ENCODE assay signal across 14 mouse cellular contexts in genomic region chr11:103403776-103404175, GRCm38 (mm10). TPM values are rescaled to one million over a fixed set of nuclear protein-coding genes. Genes with fewer than 3 reads are reported as not detected.
A peak's percentile ranks its signal among the peaks of the same experiment; 100 is the strongest.
DNase-seq lines count a peak whose midpoint lies in the region; ATAC-seq and TF ChIP-seq lines count a peak whose summit lies in the region.
"Had no signal": no experiment of that assay in that cellular context is flagged by ENCODE, and none has a peak within 500 bp of the region (broad histone marks: within the 10 kb centered on the region; RNA-seq: fewer than 3 reads in every experiment).

No protein-coding gene starts in this region.

- peaks cover 22% of the 10 kb centered on the region; the same call in 1 of the 2 replicates for H3K36me3 ChIP-seq in kidney, embryonic 15.5 days
- peaks cover 14% of the 10 kb centered on the region for H3K36me3 ChIP-seq in ES-E14 (ENCODE audit: control insufficient read depth, insufficient read depth, low read length, poor library complexity, severe bottlenecking)

- H3K27me3 ChIP-seq in kidney, embryonic 15.5 days = no peaks in the 10 kb centered on the region
- H3K27me3 ChIP-seq: hindbrain, embryonic 15.5 days; limb, embryonic 12.5 days; neural tube, embryonic 13.5 days had no signal

- H3K4me2 ChIP-seq in kidney, embryonic 15.5 days = no peak overlapping the region
- H3K4me2 ChIP-seq: hindbrain, embryonic 15.5 days; limb, embryonic 12.5 days; neural tube, embryonic 13.5 days had no signal

- ATAC-seq in kidney, embryonic 15.5 days (replicated peaks; ENCODE audit: low FRiP score) = no peak
- ATAC-seq: lung, postnatal 0 days had no signal

- no peaks in the 10 kb centered on the region for H3K9me3 ChIP-seq in kidney, embryonic 15.5 days (replicated peaks)
- no peaks in the 10 kb centered on the region for H3K9me3 ChIP-seq in ES-E14 (ENCODE audit: control insufficient read depth, insufficient read depth, low read depth, low read length)
- H3K9me3 ChIP-seq: hindbrain, embryonic 15.5 days; limb, embryonic 12.5 days; neural tube, embryonic 13.5 days had no signal

- in situ Hi-C loops in ES-E14 (cut with MboI; ENCODE audit: low sequenced_read_pairs in 2 of 2, unreplicated experiment in 2 of 2) = no loop called here

- H3K4me1 ChIP-seq in kidney, embryonic 15.5 days = no peaks in the 10 kb centered on the region
- H3K4me1 ChIP-seq in ES-E14 (ENCODE audit: control insufficient read depth in 2 of 2, insufficient read depth in 2 of 2, low read length in 2 of 2, poor library complexity in 1 of 2) = peaks cover 11 to 16% of the 10 kb centered on the region in 2 experiments
- H3K4me1 ChIP-seq: hindbrain, embryonic 15.5 days; limb, embryonic 12.5 days had no signal

- WGBS in kidney, embryonic 15.5 days = 61% methylated on average over 4 of the region's 4 CpGs

- H3K27ac ChIP-seq in kidney, embryonic 15.5 days = no peak overlapping the region
- peak overlapping the region; percentile 84 for H3K27ac ChIP-seq in ES-E14 (ENCODE audit: insufficient read depth, low read depth, low read length, poor library complexity, severe bottlenecking)
- H3K27ac ChIP-seq: heart, adult 2 months; hindbrain, embryonic 15.5 days; limb, embryonic 12.5 days; neural tube, embryonic 13.5 days had no signal

- H3K9ac ChIP-seq in kidney, embryonic 15.5 days = no peak overlapping the region
- H3K9ac ChIP-seq in ES-E14 (ENCODE audit: insufficient read depth, low read depth, low read length, poor library complexity, severe bottlenecking) = peak overlapping the region; percentile 69; the same call in 1 of the 2 replicates
- H3K9ac ChIP-seq: hindbrain, embryonic 15.5 days; limb, embryonic 12.5 days; neural tube, embryonic 13.5 days had no signal

- H3K4me3 ChIP-seq in kidney, embryonic 15.5 days (replicated peaks) = no peak overlapping the region
- peak overlapping the region; percentile 27 to 58 for H3K4me3 ChIP-seq in ES-E14 (ENCODE audit: insufficient read depth in 1 of 2, low read depth in 1 of 2, low read length in 2 of 2, poor library complexity in 1 of 2, severe bottlenecking in 1 of 2)
- H3K4me3 ChIP-seq: heart, adult 2 months; hindbrain, embryonic 15.5 days; limb, embryonic 12.5 days; neural tube, embryonic 13.5 days had no signal

- DNase-seq in kidney, adult 8-10 months = peak; percentile 74 to 78
- DNase-seq in 416B (ENCODE audit: low read depth) (peak; percentile 72), ES-E14 (ENCODE audit: low read depth, low spot score) (peak; percentile 77)
- DNase-seq in kidney, postnatal 25 days = peak; percentile 64 to 86
- no peak for DNase-seq in urinary bladder, adult 18-20 months (ENCODE audit: low spot score in 2 of 2)
- no peak for DNase-seq in layer of hippocampus, postnatal 14 days (ENCODE audit: low spot score in 2 of 2)
- DNase-seq in adrenal gland, postnatal 36 days = no peak
- DNase-seq: cerebellum, adult 9-10 months had no signal

TF ChIP-seq in ES-E14, 5 proteins besides CTCF, POLR2A, EP300 and RAD21:
- TF ChIP-seq HCFC1 (IDR thresholded peaks at IDR 0.05; ENCODE audit: borderline replicate concordance, insufficient read depth, low read length) = no peak

RNA-seq across cellular contexts. Expression of gene Plekhm1, which starts 8.7 kb away (rescaled TPM):
- 7.4 and 8.2 TPM in 2 replicates for polyA plus RNA-seq in kidney, embryonic 15.5 days (2015; fragmentation: Nextera tagmentation; extraction: Ambion mirVana)
- total RNA-seq in ES-E14 (2012; rRNA removed) = 11.7 and 12.3 TPM in 2 replicates
- 10 to 100 TPM; 17.0 to 17.7 TPM for total RNA-seq in layer of hippocampus, postnatal 14 days (2021)
- total RNA-seq in adrenal gland, postnatal 36 days (2021) = 10 to 100 TPM; 20.1 to 21.5 TPM

RNA-seq across cellular contexts. Expression of gene Arhgap27, which starts 40.3 kb away (rescaled TPM):
- polyA plus RNA-seq in kidney, embryonic 15.5 days (2015; fragmentation: Nextera tagmentation; extraction: Ambion mirVana) = 15.8 and 17.2 TPM in 2 replicates
- total RNA-seq in ES-E14 (2012; rRNA removed) = 7.8 and 8.2 TPM in 2 replicates
- total RNA-seq in layer of hippocampus, postnatal 14 days (2021) = 10 to 100 TPM in 1 of 2 experiments, 1 to 10 TPM in 1; 9.8 to 10.1 TPM
- 10 to 100 TPM; 10.1 to 16.3 TPM for total RNA-seq in adrenal gland, postnatal 36 days (2021)

Comparison
In these comparisons a context has a peak if more than half of its experiments do, and no peak if none do; other contexts are left out.
1. DNase-seq: peak in kidney, adult 8-10 months (2 of 2), 416B (single experiment), ES-E14 (single experiment) and kidney, postnatal 25 days (2 of 2); none in urinary bladder, adult 18-20 months (0 of 2), layer of hippocampus, postnatal 14 days (0 of 2) and adrenal gland, postnatal 36 days (0 of 2).